Mouse (Mus musculus) myocyte (in vitro differentiated cells): ENCODE results near the gene Slc35c2. TPM values are rescaled to one million over a fixed set of nuclear protein-coding genes. Genes with fewer than 3 reads are reported as not detected.

ENCODE experiments used
- H3K27me3 ChIP-seq: one replicate; pipeline ENCODE4 v1.6.1; 2011; ENCODE audit not compliant: control insufficient read depth, insufficient read depth, insufficient read length
- H3K36me3 ChIP-seq: one replicate; pipeline ENCODE4 v1.6.1; 2011; ENCODE audit not compliant: control insufficient read depth, insufficient read depth
- H3K4me2 ChIP-seq: one replicate; pipeline ENCODE4 v1.6.1; 2011; ENCODE audit warnings: low read depth, control low read depth
- H3K4me3 ChIP-seq: one replicate; pipeline ENCODE4 v1.5.1; 2011; ENCODE audit warnings: mild to moderate bottlenecking, control low read depth, moderate library complexity
- H3K79me2 ChIP-seq: one replicate; pipeline ENCODE4 v1.6.1; 2011; ENCODE audit not compliant: control insufficient read depth, insufficient read depth
- H3ac ChIP-seq: one replicate; pipeline ENCODE4 v1.6.1; 2011; ENCODE audit not compliant: control insufficient read depth, insufficient read length
- CEBPB ChIP-seq: IDR thresholded peaks from 2 replicates; pipeline ENCODE4 v1.6.1; 2011; ENCODE audit warnings: mild to moderate bottlenecking, moderate library complexity; ENCODE audit not compliant: poor library complexity, insufficient read depth, severe bottlenecking
- E2F4 ChIP-seq: IDR thresholded peaks from one replicate; pipeline ENCODE4 v1.6.1; 2011; ENCODE audit warnings: mild to moderate bottlenecking, control low read depth, moderate library complexity; ENCODE audit not compliant: insufficient read depth
- MAX ChIP-seq: IDR thresholded peaks from one replicate; pipeline ENCODE4 v1.6.1; 2011; ENCODE audit warnings: low read depth, mild to moderate bottlenecking, control low read depth
- MYOD1 ChIP-seq, 3 experiments: IDR thresholded peaks; one replicate each; pipeline ENCODE4 v1.6.1; 2011; ENCODE audit warnings: control low read depth in 2 of 3, low read depth in 2 of 3, mild to moderate bottlenecking in 2 of 3, moderate library complexity in 1 of 3; ENCODE audit not compliant: insufficient read length in 2 of 3, control insufficient read depth in 1 of 3
- MYOG ChIP-seq, 3 experiments: IDR thresholded peaks; one replicate each; pipeline ENCODE4 v1.6.1; 2011; ENCODE audit warnings: control low read depth in 2 of 3, low read depth in 2 of 3, mild to moderate bottlenecking in 2 of 3; ENCODE audit not compliant: insufficient read length in 2 of 3, control insufficient read depth in 1 of 3, insufficient read depth in 1 of 3
- POLR2A ChIP-seq: IDR thresholded peaks from one replicate; pipeline ENCODE4 v1.6.1; 2011; ENCODE audit warnings: low read depth, mild to moderate bottlenecking, control low read depth, moderate library complexity; ENCODE audit not compliant: insufficient read length
- POLR2AphosphoS2 ChIP-seq: IDR thresholded peaks from one replicate; pipeline ENCODE4 v1.6.1; 2011; ENCODE audit warnings: low read depth, control low read depth; ENCODE audit not compliant: insufficient read length
- REST ChIP-seq: IDR thresholded peaks from one replicate; pipeline ENCODE4 v1.6.1; 2011; ENCODE audit warnings: mild to moderate bottlenecking, control low read depth, moderate library complexity; ENCODE audit not compliant: insufficient read depth, insufficient read length
- SRF ChIP-seq: IDR thresholded peaks from one replicate; pipeline ENCODE4 v1.6.1; 2011; ENCODE audit warnings: low read depth; ENCODE audit not compliant: control insufficient read depth, insufficient read length
- TCF12 ChIP-seq: IDR thresholded peaks from one replicate; pipeline ENCODE4 v1.6.1; 2011; ENCODE audit warnings: mild to moderate bottlenecking, control low read depth; ENCODE audit not compliant: poor library complexity, insufficient read depth, severe bottlenecking
- TCF3 ChIP-seq: IDR thresholded peaks from one replicate; pipeline ENCODE4 v1.6.1; 2011; ENCODE audit warnings: low read depth, control low read depth; ENCODE audit not compliant: insufficient read length
- USF1 ChIP-seq: IDR thresholded peaks from one replicate; pipeline ENCODE4 v1.6.1; 2011; ENCODE audit warnings: low read depth, mild to moderate bottlenecking, control low read depth, moderate library complexity
- polyA plus RNA-seq: library from polyadenylated mRNA; unstranded; fragments of >200 nt; fragmentation: generic; extraction: Trizol; gene quantifications from one replicate; pipeline ENCODE4 v1.2.1, GENCODE M21; 2012; ENCODE audit warnings: missing spikeins

Slc35c2 gene
- polyA plus RNA-seq, 1 experiment = 50.3 TPM

GRCm38 (mm10) chr2:165328746-165329145 lies 41.1 kb upstream of the Slc35c2 start:
- Histone ChIP-seq H3K4me2 (no peak overlapping the region), H3K79me2 (peaks cover 22% of the 10 kb centered on the region), H3K27me3 (peaks cover 19% of the 10 kb centered on the region), H3ac (no peak overlapping the region), H3K4me3 (no peak overlapping the region), H3K36me3 (no peaks in the 10 kb centered on the region)
- TF ChIP-seq MYOD1 (IDR thresholded peaks at IDR 0.05; ENCODE audit: control insufficient read depth in 1 of 3, insufficient read length in 2 of 3, low read depth in 2 of 3) = no peak

GRCm38 (mm10) chr2:165327386-165327785 lies 39.7 kb upstream of the Slc35c2 start:
- peak overlapping the region; percentile 78 for H3K4me3 ChIP-seq
- no peak for TF ChIP-seq MYOD1 (IDR thresholded peaks at IDR 0.05; ENCODE audit: control insufficient read depth in 1 of 3, insufficient read length in 2 of 3, low read depth in 2 of 3)
- no peak for TF ChIP-seq TCF12
- no peak for TF ChIP-seq POLR2A
- TF ChIP-seq CEBPB = no peak
- TF ChIP-seq REST = no peak
- TF ChIP-seq MYOG (IDR thresholded peaks at IDR 0.05; ENCODE audit: control insufficient read depth in 1 of 3, insufficient read depth in 1 of 3, insufficient read length in 2 of 3, low read depth in 2 of 3) = no peak
- TF ChIP-seq MAX = no peak
- TF ChIP-seq USF1 = no peak
- TF ChIP-seq POLR2AphosphoS2 = no peak
- no peaks in the 10 kb centered on the region for H3K36me3 ChIP-seq
- peaks cover 35% of the 10 kb centered on the region for H3K79me2 ChIP-seq
- peaks cover 5% of the 10 kb centered on the region for H3K27me3 ChIP-seq
- H3ac ChIP-seq = no peak overlapping the region
- H3K4me2 ChIP-seq = peak overlapping the region; percentile 98

GRCm38 (mm10) chr2:165326304-165327190 lies 38.9 kb upstream of the Slc35c2 start, which contains the start of gene Elmo2:
Elmo2 (minus strand) TSS chr2:165326479.
- peak within 1 kb of the TSS; percentile 78 for H3K4me3 ChIP-seq
- TF ChIP-seq MYOD1 (IDR thresholded peaks at IDR 0.05; ENCODE audit: control insufficient read depth in 1 of 3, insufficient read length in 2 of 3, low read depth in 2 of 3) (peak in 1 of 3 experiments; percentile 88), MAX (no peak), USF1 (no peak), E2F4 (peak; percentile 64), REST (no peak), SRF (peak; percentile 44), MYOG (IDR thresholded peaks at IDR 0.05; ENCODE audit: control insufficient read depth in 1 of 3, insufficient read depth in 1 of 3, insufficient read length in 2 of 3, low read depth in 2 of 3) (peak in 1 of 3 experiments; percentile 47), TCF3 (no peak), POLR2A (peak; percentile 81), POLR2AphosphoS2 (peak; percentile 76), TCF12 (no peak), CEBPB (no peak)

GRCm38 (mm10) chr2:165325521-165326303 lies 38.0 kb upstream of the Slc35c2 start:
- peak in 1 of 3 experiments; percentile 16 for TF ChIP-seq MYOD1 (IDR thresholded peaks at IDR 0.05; ENCODE audit: control insufficient read depth in 1 of 3, insufficient read length in 2 of 3, low read depth in 2 of 3)
- no peak for TF ChIP-seq SRF
- Histone ChIP-seq H3K4me3 (peak overlapping the region; percentile 78), H3K27me3 (no peaks in the 10 kb centered on the region), H3ac (peak overlapping the region; percentile 42), H3K4me2 (peak overlapping the region; percentile 90), H3K79me2 (peaks cover 45% of the 10 kb centered on the region), H3K36me3 (no peaks in the 10 kb centered on the region)

More at GRCm38 (mm10) chr2:165326304-165327190, 38.9 kb upstream of the Slc35c2 start, which contains the start of gene Elmo2:
- Histone ChIP-seq H3K36me3 (no peaks in the 10 kb centered on the region), H3K79me2 (peaks cover 44% of the 10 kb centered on the region), H3ac (peak within 1 kb of the TSS; percentile 42), H3K4me2 (peak within 1 kb of the TSS; percentile 98), H3K27me3 (no peaks in the 10 kb centered on the region)

- H3K4me2 ChIP-seq = no peak overlapping the region
- no peaks in the 10 kb centered on the region for H3K36me3 ChIP-seq
- no peaks in the 10 kb centered on the region for H3K27me3 ChIP-seq
- H3K4me3 ChIP-seq = no peak overlapping the region
- H3K79me2 ChIP-seq = peaks cover 52% of the 10 kb centered on the region
- TF ChIP-seq TCF3 (no peak), MAX (no peak), TCF12 (no peak), REST (no peak), SRF (no peak), E2F4 (no peak), MYOG (IDR thresholded peaks at IDR 0.05; ENCODE audit: control insufficient read depth in 1 of 3, insufficient read depth in 1 of 3, insufficient read length in 2 of 3, low read depth in 2 of 3) (no peak), USF1 (no peak), CEBPB (no peak), POLR2A (no peak), MYOD1 (IDR thresholded peaks at IDR 0.05; ENCODE audit: control insufficient read depth in 1 of 3, insufficient read length in 2 of 3, low read depth in 2 of 3) (no peak), POLR2AphosphoS2 (no peak)
- H3ac ChIP-seq = no peak overlapping the region
Measured at GRCm38 (mm10) chr2:165323928-165324327, 36.3 kb upstream of the Slc35c2 start.
